Mouse (Mus musculus): ENCODE results near the gene Col24a1. TPM values are rescaled to one million over a fixed set of nuclear protein-coding genes. Genes with fewer than 3 reads are reported as not detected.
"Not testable (repeated sequence)": the region's sequence is repeated elsewhere in the genome, so short reads cannot be mapped to it uniquely, and the experiment has no call there.

Col24a1 gene
- polyA plus RNA-seq, 1 experiment from 2014 or later, result 4.6 TPM

DNA sequence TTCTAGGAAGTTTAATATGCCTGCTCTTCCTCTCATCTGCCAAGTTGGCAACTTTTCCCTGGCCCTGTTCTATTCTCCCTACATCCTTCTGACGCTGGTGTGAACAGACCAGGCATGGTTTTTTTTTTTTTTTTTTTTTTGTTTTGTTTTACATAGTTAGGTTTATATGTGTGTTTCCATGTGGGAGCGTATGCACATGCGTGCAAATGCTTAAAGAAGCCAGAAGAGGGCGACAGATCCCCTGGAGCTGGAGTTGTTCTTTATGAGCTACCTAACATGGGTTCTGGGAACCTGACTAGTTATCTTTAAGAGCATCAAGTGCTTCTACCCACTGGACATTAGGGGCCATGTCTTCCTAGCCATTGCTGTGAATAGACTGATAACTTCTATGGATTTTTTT lies 119.9 kb downstream of the Col24a1 start:
- H3K27ac ChIP-seq, result no peak overlapping the region
- no peaks in the 10 kb centered on the region for H3K4me1 ChIP-seq
- no peaks in the 10 kb centered on the region for H3K27me3 ChIP-seq
- no peak overlapping the region for H3K4me2 ChIP-seq (replicated peaks)
- H3K4me3 ChIP-seq, result no peak overlapping the region
- H3K9ac ChIP-seq, result no peak overlapping the region
- 26% methylated on average over 4 of the region's 4 CpGs for WGBS
- H3K9me3 ChIP-seq, result no peaks in the 10 kb centered on the region
- no peaks in the 10 kb centered on the region for H3K36me3 ChIP-seq
- ATAC-seq (ENCODE audit: insufficient number of reproducible peaks, insufficient read depth, low FRiP score, low TSS enrichment), result no peak

DNA sequence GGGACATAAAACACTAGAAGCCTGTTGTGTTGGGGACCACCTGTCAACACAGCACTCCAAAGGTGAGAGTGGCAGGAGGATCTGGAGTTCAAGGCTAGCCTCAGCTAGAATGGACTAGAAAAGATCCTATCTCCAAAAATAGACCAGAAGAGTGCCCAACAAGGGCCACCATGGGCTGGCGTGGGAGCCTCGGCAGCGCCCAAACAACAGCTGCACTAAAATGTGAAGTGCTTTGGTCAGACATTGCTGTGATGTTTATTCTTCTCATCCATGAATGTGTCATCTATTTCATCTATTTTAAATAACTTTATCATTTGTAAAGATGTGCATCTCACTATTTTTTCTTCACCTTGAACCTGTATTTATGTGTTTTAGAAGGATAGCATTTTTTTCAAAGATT lies 122.1 kb downstream of the Col24a1 start:
- H3K4me1 ChIP-seq, result no peaks in the 10 kb centered on the region
- 93% methylated on average over 3 of the region's 3 CpGs for WGBS
- H3K9ac ChIP-seq, result no peak overlapping the region
- H3K9me3 ChIP-seq, result no peaks in the 10 kb centered on the region
- no peaks in the 10 kb centered on the region for H3K36me3 ChIP-seq
- no peak overlapping the region for H3K27ac ChIP-seq
- no peak overlapping the region for H3K4me3 ChIP-seq
- no peaks in the 10 kb centered on the region for H3K27me3 ChIP-seq
- no peak overlapping the region for H3K4me2 ChIP-seq (replicated peaks)
- ATAC-seq (ENCODE audit: insufficient number of reproducible peaks, insufficient read depth, low FRiP score, low TSS enrichment), result no peak

DNA sequence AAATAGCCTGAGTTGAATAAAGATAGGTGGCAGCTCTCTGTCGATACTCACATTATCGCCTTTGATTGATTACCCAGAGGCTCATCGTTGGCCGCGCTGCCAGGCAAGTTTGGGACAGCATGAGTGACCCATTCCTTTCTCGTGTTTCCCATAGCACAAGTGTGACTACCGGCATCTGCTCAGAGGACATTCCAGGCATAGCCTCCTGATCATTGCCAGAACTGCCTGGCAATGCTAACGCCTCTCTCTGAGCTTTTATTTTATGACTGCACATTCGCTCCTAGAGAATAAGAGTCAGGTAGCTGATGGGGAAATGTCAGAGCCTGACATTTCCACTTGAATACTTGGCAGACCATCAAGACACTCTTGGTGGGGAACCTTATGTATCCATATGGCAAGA lies 125.5 kb downstream of the Col24a1 start:
- Histone ChIP-seq H3K27ac (no peak overlapping the region), H3K36me3 (no peaks in the 10 kb centered on the region), H3K4me3 (no peak overlapping the region), H3K4me1 (no peaks in the 10 kb centered on the region), H3K27me3 (no peaks in the 10 kb centered on the region), H3K9me3 (no peaks in the 10 kb centered on the region), H3K4me2 (replicated peaks) (no peak overlapping the region), H3K9ac (no peak overlapping the region)
- ATAC-seq (ENCODE audit: insufficient number of reproducible peaks, insufficient read depth, low FRiP score, low TSS enrichment), result no peak
- 71% methylated on average over 9 of the region's 9 CpGs for WGBS

- H3K27ac ChIP-seq, result no peak overlapping the region
- H3K4me2 ChIP-seq (replicated peaks), result no peak overlapping the region
- WGBS, result 75% methylated on average over 2 of the region's 2 CpGs
- no peaks in the 10 kb centered on the region for H3K9me3 ChIP-seq
- H3K27me3 ChIP-seq, result no peaks in the 10 kb centered on the region
- no peak for ATAC-seq (ENCODE audit: insufficient number of reproducible peaks, insufficient read depth, low FRiP score, low TSS enrichment)
- H3K4me1 ChIP-seq, result no peaks in the 10 kb centered on the region
- no peak overlapping the region for H3K9ac ChIP-seq
- no peak overlapping the region for H3K4me3 ChIP-seq
- no peaks in the 10 kb centered on the region for H3K36me3 ChIP-seq
These were observed 128.1 kb downstream of the Col24a1 start for GRCm38 (mm10) chr3:145420421-145420820.

DNA sequence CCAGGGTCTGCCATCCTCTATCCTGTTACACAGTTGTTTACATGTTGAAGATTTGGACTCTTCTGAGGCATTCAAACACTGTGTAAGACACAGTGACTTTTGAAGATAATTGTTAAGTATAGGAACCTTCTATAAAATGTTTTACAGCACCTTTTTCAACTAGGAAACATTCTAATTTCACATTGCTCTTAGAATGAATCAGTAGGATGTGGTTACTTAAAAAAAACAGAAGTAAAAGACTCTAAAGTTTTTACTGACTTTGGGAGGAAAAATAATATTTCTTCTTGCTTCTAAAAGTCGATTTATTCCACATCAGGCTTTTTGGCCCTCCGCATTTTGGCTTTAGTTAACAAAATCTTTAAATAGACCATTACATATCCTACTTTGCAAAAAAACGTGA lies 129.8 kb downstream of the Col24a1 start:
- Histone ChIP-seq H3K27ac (no peak overlapping the region), H3K4me2 (replicated peaks) (no peak overlapping the region), H3K9ac (no peak overlapping the region), H3K4me3 (no peak overlapping the region), H3K9me3 (no peaks in the 10 kb centered on the region), H3K36me3 (no peaks in the 10 kb centered on the region), H3K4me1 (no peaks in the 10 kb centered on the region), H3K27me3 (no peaks in the 10 kb centered on the region)
- no peak for ATAC-seq (ENCODE audit: insufficient number of reproducible peaks, insufficient read depth, low FRiP score, low TSS enrichment)
- 85% methylated on average over 3 of the region's 3 CpGs for WGBS

- no peak overlapping the region for H3K4me3 ChIP-seq
- 75% methylated on average over 7 of the region's 7 CpGs for WGBS
- no peaks in the 10 kb centered on the region for H3K36me3 ChIP-seq
These were observed 146.1 kb downstream of the Col24a1 start for GRCm38 (mm10) chr3:145438352-145438751.

DNA sequence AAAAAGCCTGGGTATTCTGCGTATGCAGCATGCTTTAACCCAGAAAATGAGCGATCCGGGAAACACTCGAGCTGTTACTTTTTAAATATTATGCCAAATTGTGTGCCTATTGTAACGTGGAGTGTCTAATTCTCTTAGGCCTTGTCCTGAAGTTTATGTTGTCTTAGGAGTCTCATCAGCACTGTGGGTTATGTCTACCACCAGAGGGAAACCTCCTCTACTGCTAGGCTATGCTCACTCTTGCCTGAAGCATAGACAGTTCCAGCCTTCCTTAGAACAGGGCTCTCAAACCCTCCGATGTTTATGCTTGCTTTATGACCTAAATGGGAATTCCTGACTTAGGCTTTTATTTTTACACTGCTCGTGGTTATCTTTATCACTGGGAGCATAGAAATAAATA lies 146.8 kb downstream of the Col24a1 start:
- Histone ChIP-seq H3K36me3 (no peaks in the 10 kb centered on the region), H3K27ac (no peak overlapping the region), H3K9me3 (no peaks in the 10 kb centered on the region), H3K4me3 (no peak overlapping the region), H3K9ac (no peak overlapping the region), H3K4me1 (no peaks in the 10 kb centered on the region), H3K4me2 (replicated peaks) (no peak overlapping the region), H3K27me3 (no peaks in the 10 kb centered on the region)
- no peak for ATAC-seq (ENCODE audit: insufficient number of reproducible peaks, insufficient read depth, low FRiP score, low TSS enrichment)
- 88% methylated on average over 7 of the region's 7 CpGs for WGBS

More at GRCm38 (mm10) chr3:145438352-145438751, 146.1 kb downstream of the Col24a1 start:
- Histone ChIP-seq H3K4me2 (replicated peaks) (no peak overlapping the region), H3K27ac (no peak overlapping the region), H3K27me3 (no peaks in the 10 kb centered on the region), H3K9ac (no peak overlapping the region), H3K9me3 (no peaks in the 10 kb centered on the region), H3K4me1 (no peaks in the 10 kb centered on the region)
- no peak for ATAC-seq (ENCODE audit: insufficient number of reproducible peaks, insufficient read depth, low FRiP score, low TSS enrichment)

- ATAC-seq (ENCODE audit: insufficient number of reproducible peaks, insufficient read depth, low FRiP score, low TSS enrichment), result no peak
- H3K4me2 ChIP-seq (replicated peaks), result no peak overlapping the region
- H3K9me3 ChIP-seq, result no peaks in the 10 kb centered on the region
- H3K4me3 ChIP-seq, result no peak overlapping the region
- no peaks in the 10 kb centered on the region for H3K27me3 ChIP-seq
- H3K9ac ChIP-seq, result no peak overlapping the region
- no peak overlapping the region for H3K27ac ChIP-seq
- no peaks in the 10 kb centered on the region for H3K36me3 ChIP-seq
- no peaks in the 10 kb centered on the region for H3K4me1 ChIP-seq
- WGBS, result 57% methylated on average over 1 of the region's 1 CpGs
These were observed 148.7 kb downstream of the Col24a1 start for GRCm38 (mm10) chr3:145440993-145441392.

DNA sequence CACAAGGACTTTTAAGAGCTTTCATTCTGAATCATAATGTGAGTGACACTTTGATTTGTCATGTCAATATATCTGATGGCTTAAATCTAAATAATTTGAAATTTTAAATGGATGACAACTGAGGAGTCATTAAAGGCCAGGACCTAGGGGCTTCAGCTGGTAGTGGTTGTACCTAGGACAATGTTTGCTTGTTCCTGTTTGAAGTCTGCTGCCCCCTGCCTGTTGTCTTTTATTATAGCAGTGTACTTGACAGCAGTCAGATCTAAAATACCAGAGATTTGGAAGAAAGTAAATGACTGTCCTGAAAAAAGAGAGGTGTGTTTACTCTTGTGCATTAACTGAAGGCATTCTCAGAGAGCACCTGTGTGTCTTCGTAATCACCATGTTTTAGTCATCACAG lies 150.0 kb downstream of the Col24a1 start:
- H3K27ac ChIP-seq, result no peak overlapping the region
- no peaks in the 10 kb centered on the region for H3K9me3 ChIP-seq
- H3K4me3 ChIP-seq, result no peak overlapping the region
- H3K4me1 ChIP-seq, result no peaks in the 10 kb centered on the region
- no peaks in the 10 kb centered on the region for H3K36me3 ChIP-seq
- no peak overlapping the region for H3K9ac ChIP-seq
- no peaks in the 10 kb centered on the region for H3K27me3 ChIP-seq
- WGBS, result 85% methylated on average over 1 of the region's 1 CpGs
- ATAC-seq (ENCODE audit: insufficient number of reproducible peaks, insufficient read depth, low FRiP score, low TSS enrichment), result no peak
- no peak overlapping the region for H3K4me2 ChIP-seq (replicated peaks)

GRCm38 (mm10) chr3:145443167-145443566 lies 150.9 kb downstream of the Col24a1 start:
- ATAC-seq (ENCODE audit: insufficient number of reproducible peaks, insufficient read depth, low FRiP score, low TSS enrichment), result not testable (repeated sequence)

GRCm38 (mm10) chr3:145457039-145457438 lies 164.8 kb downstream of the Col24a1 start:
- H3K4me1 ChIP-seq, result 0 out of 2 replicates have a peak, but pooled peaks cover 1% of the 10 kb centered on the region
- H3K9me3 ChIP-seq, result no peaks in the 10 kb centered on the region
- no peak overlapping the region for H3K27ac ChIP-seq
- H3K27me3 ChIP-seq, result no peaks in the 10 kb centered on the region
- H3K9ac ChIP-seq, result no peak overlapping the region
- no peak overlapping the region for H3K4me2 ChIP-seq (replicated peaks)
- WGBS, result 65% methylated on average over 5 of the region's 5 CpGs
- no peak for ATAC-seq (ENCODE audit: insufficient number of reproducible peaks, insufficient read depth, low FRiP score, low TSS enrichment)
- no peak overlapping the region for H3K4me3 ChIP-seq
- no peaks in the 10 kb centered on the region for H3K36me3 ChIP-seq

More at GRCm38 (mm10) chr3:145443167-145443566, 150.9 kb downstream of the Col24a1 start:
- not testable (repeated sequence) for H3K4me2 ChIP-seq (replicated peaks); H3K27ac ChIP-seq; H3K36me3 ChIP-seq; H3K4me3 ChIP-seq; H3K9me3 ChIP-seq; H3K27me3 ChIP-seq; H3K4me1 ChIP-seq; H3K9ac ChIP-seq
- WGBS, result 57% methylated on average over 6 of the region's 6 CpGs

DNA sequence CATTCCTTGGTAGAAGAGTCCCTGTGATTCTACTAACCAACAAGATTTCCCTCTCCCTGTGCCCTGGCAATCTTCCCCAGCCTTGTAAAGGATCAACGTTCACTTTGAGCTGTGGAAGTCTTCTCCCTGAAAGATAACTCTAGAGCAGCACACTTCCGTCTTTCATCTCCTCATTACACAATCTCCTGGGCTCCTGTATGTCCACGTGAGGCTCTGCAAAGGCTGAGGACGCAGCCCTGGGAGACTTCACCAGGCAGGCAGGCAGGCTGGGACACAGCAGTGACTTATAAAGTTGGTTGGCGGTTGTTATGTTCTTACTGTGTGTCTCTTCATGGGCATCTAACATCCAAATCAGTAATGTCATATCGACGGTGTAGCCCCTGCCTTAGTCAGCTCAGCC lies 170.1 kb downstream of the Col24a1 start:
- no peak overlapping the region for H3K27ac ChIP-seq
- no peaks in the 10 kb centered on the region for H3K9me3 ChIP-seq
- ATAC-seq (ENCODE audit: insufficient number of reproducible peaks, insufficient read depth, low FRiP score, low TSS enrichment), result no peak
- no peak overlapping the region for H3K9ac ChIP-seq
- H3K4me3 ChIP-seq, result no peak overlapping the region
- WGBS, result 73% methylated on average over 7 of the region's 7 CpGs
- H3K4me2 ChIP-seq (replicated peaks), result no peak overlapping the region
- 0 out of 2 replicates have a peak, but pooled peaks cover 4% of the 10 kb centered on the region for H3K4me1 ChIP-seq
- no peaks in the 10 kb centered on the region for H3K36me3 ChIP-seq
- no peaks in the 10 kb centered on the region for H3K27me3 ChIP-seq

GRCm38 (mm10) chr3:145463731-145464130 lies 171.5 kb downstream of the Col24a1 start:
- H3K9me3 ChIP-seq, result no peaks in the 10 kb centered on the region
- no peaks in the 10 kb centered on the region for H3K27me3 ChIP-seq
- H3K4me2 ChIP-seq (replicated peaks), result no peak overlapping the region
- ATAC-seq (ENCODE audit: insufficient number of reproducible peaks, insufficient read depth, low FRiP score, low TSS enrichment), result 0 out of 2 replicates have a peak, but pooled peaks have one; percentile 41
- H3K4me3 ChIP-seq, result no peak overlapping the region
- H3K4me1 ChIP-seq, result 0 out of 2 replicates have a peak, but pooled peaks cover 4% of the 10 kb centered on the region
- no peak overlapping the region for H3K9ac ChIP-seq
- WGBS, result 70% methylated on average over 2 of the region's 2 CpGs
- H3K27ac ChIP-seq, result no peak overlapping the region
- no peaks in the 10 kb centered on the region for H3K36me3 ChIP-seq
